Mouse (Mus musculus) frontal cortex, postnatal 36 days (tissue): ENCODE measurements around the gene Bcl11b.

Source experiments
- DNase-seq, 2 experiments: peaks; one replicate each; pipeline ENCODE4 v3.0.0; 2022; ENCODE audit warnings: low spot score in 2 of 2

Bcl11b gene

DNA sequence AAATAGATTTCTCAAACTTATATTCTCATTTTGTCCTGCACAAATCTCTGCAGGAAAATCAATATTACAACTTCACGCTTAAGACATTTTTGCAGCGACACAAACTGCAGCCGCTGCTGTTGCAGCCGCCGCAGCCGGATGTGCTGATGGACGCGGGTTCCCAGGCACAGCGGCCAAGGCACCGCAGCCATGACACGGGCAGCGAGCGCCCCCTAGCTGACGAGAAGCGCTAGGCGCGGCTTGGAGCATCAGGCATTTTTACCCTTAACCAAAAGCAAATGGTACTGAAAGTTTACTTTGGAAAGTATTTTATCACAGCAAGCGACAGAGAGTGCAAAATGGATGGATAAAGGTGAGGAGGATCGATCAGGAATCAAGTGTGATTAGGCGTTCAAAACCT is 4.7 kb downstream of the Bcl11b start:
- DNase-seq: peak; percentile 86 to 92

DNA sequence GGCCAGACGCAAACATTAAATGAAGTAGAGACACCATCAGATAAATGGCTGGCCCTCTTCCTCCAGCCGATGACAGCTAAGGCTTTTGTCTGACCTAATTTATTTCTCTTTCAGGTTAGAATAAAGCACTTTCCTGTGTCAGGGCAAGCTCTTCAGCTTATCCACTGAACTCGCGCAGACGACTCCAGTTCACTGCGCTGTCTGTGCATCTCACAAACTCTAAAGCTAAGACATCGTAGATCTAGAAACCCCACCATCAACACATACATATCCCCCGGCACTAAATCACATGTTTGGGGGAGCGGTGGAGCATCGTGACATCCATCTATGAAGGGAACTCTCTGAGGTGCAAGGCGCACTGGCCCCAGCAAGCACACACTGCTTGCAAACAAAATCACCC is 5.5 kb downstream of the Bcl11b start:
- peak in 1 of 2 experiments; percentile 17 for DNase-seq

GRCm38 (mm10) chr12:107997241-107997640 is 6.2 kb downstream of the Bcl11b start:
- DNase-seq: no peak

DNA sequence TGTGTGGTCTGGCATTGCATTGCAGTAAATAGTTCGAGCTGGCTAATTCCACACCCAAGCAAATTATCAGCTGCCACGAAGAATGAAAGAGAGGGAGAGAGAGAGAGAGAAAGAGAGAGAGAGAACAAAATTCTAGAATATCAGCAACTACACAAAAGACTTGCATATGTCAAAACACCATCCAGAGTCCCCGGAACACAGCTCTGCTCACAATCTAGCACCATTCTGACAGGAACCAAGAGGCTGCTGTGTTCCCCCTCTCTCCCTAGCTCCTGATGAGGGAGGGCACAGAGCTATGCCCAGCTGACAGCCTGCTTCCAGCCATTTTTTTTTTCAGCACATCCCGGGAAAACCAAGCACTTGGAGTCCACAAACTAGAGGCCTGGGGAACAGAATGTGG is 6.6 kb downstream of the Bcl11b start:
- peak in 1 of 2 experiments; percentile 5 for DNase-seq

GRCm38 (mm10) chr12:107996216-107996615 is 7.2 kb downstream of the Bcl11b start:
- DNase-seq: peak in 1 of 2 experiments; percentile 6

DNA sequence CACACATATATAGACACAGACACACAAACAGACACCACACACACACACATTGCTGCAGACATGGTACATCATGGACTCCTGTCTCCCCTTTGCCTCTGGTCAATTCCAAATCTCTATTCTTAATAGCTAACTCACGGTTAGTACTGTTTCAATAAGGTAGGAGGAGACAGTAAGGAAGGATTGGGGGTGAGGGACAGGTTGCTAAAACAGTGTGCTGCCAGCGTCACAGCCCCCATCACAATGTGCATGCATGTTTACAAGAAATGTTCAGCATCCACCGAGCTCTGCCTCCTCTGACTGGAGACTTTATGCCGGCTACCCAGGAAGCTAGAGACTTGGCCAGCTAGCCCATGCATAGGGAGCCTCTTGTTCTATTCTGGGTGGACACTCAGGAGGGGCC is 9.0 kb downstream of the Bcl11b start:
- no peak for DNase-seq

DNA sequence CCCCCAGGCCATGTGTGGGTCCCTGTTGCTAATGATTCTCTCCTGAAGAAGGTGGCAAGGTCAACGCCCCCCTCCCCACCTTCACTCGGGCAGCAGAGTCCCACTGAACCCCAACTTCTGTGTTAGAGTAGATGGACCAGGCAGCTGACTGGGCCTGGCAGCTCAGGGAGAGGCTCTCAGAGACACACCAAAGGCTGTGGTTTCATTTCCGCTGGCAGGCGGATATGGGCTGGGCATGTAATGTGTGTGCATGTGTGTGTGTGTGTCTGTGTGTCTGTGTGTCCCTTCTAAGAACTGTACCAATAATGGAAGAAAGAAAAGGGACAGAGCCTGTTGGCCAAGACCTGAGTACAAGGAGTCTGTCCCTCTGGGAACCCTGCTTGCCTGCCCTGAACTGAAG is 10.4 kb downstream of the Bcl11b start:
- DNase-seq: no peak

DNA sequence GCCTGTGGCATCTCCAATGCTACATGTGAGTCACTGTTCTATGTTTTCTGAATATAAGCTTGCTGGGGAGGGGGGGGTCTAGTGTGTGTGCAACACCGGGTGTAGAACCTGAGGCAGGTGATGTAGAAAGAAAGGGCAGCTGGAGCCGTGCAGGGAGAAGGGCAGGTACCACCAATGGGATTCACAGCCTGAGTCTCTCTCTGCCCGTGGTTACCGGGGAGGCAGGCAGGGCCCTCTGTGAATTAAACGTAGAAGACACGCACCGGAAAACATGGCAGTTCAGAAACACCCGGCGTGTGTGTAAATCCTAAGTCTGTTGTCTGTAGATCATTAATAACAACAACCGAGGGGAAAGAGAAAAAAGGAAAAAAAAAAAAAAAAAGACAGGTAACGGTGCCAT is 12.2 kb downstream of the Bcl11b start:
- no peak for DNase-seq

- no peak for DNase-seq
Observed at GRCm38 (mm10) chr12:107983211-107983610, 20.2 kb downstream of the Bcl11b start.

DNA sequence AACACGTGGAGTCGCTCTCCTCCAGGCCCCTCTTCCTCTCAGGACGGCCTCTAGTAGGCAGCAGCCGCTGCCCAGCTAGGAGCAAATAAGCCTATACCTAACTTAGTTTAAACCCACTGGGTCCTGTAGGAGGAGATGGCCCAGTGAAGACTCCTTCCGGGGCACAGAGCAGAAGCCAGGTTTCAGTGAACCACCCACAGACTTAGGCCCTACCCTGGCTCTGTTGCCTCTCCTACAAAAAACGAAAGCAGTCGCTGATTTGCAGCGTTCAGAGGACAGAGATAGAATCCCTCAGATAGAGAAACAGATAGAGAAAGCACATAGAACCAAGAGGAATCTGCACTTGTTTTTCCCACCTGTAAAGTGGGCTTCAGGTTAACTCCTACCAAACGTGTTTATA is 21.1 kb downstream of the Bcl11b start:
- no peak for DNase-seq

DNA sequence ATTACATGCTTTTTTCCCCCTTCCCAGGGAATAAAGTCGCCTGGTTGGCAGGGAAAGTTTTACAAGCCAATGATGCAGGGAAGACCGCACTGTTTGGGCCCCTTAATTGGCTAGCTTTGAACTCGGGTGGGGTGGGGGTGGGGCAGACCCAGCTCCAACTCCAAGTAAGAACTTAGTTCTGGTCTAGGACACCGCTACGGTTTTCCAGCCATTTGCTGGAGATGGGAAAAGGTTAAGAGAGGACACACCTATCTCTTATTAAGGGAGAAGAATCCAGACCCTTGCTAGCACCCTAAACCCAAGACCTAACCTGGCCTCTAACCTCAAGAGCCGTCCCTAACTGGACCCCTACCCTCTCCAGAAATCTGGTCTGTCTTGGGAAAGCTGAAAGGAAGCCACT is 22.2 kb downstream of the Bcl11b start:
- no peak for DNase-seq

- DNase-seq: no peak
Observed at GRCm38 (mm10) chr12:107980261-107980961, 23.0 kb downstream of the Bcl11b start.

GRCm38 (mm10) chr12:107979710-107980260 is 23.6 kb downstream of the Bcl11b start:
- DNase-seq: no peak

- DNase-seq: no peak
Observed at GRCm38 (mm10) chr12:107978736-107979255, 24.6 kb downstream of the Bcl11b start.

DNA sequence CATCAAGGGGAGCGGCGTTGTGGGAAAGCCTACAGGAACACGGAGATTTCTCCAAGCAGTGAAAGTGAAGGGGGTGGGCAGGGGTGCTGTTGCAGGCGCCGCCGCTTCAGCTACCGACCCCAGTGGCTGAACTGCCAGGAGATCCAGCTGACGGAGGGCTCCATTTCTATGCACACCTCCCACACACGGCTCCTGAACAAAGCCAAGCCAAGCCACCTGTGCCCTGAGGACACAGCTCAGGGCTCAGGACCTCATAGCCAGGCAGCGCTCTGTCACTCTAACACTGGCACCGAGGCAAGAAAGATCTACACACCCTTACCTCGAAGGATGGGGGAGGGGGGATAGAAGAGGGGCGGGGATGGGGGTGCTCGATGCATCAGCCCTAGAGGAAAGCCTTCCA is 25.3 kb downstream of the Bcl11b start:
- no peak for DNase-seq

DNA sequence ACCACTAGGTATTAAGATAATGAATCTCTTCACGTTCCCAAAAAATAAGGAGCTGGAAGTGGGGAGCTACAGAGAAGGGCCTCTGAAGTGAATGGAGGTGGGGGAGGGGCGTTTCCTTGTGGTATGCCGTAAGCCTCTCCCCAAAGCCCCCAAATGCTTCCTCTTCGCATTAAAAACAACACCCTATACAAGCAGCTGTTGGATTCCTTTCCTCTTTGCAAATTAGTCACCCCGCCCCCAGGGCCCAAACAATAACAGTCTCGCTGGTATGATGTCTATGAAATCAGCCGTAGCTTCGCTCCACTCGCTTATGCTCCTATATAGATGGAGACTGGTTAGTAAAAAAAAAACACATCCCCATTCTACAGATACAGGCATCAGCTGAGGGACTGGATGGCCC is 25.9 kb downstream of the Bcl11b start:
- no peak for DNase-seq

DNA sequence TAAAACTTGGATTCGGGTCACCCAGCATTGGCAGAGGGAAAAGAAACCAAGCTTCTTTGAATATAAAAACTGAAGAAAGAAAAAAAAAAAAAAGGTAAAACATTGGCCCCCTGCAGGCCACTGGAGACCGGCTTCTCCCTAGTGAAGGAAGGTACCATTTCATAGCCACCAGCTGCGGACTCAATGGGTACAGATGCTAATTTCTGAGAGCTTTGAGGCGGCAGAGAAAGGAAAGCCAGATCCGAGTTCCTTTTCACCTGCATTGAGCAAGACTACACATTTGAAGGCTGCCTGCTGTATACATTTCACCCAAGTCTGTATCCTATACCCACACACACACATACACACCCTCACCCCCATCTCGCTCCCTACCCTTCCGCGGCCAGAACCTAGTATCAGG is 26.3 kb downstream of the Bcl11b start:
- DNase-seq: no peak

DNA sequence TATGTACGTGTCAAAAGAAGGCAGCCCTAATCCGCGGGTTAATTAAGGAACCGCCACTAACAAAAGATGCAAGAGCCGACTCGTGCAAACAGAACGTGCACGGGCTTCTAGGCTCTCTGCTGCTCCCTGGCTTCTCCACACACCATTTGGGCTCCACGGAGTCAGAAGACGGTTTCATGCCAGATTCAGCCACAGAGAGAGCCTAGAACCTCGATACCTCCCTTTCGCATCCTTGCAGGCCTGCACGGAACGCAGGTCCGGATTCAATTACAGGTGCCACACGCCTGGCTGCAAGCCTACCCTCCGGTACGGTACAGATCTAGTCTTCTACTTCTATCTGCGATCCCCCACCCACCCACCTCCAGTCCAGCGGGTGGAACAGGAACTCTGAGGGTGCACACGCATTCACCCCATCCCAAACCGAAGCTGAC is 26.8 kb downstream of the Bcl11b start:
- peak in 1 of 2 experiments; percentile 49 for DNase-seq

DNA sequence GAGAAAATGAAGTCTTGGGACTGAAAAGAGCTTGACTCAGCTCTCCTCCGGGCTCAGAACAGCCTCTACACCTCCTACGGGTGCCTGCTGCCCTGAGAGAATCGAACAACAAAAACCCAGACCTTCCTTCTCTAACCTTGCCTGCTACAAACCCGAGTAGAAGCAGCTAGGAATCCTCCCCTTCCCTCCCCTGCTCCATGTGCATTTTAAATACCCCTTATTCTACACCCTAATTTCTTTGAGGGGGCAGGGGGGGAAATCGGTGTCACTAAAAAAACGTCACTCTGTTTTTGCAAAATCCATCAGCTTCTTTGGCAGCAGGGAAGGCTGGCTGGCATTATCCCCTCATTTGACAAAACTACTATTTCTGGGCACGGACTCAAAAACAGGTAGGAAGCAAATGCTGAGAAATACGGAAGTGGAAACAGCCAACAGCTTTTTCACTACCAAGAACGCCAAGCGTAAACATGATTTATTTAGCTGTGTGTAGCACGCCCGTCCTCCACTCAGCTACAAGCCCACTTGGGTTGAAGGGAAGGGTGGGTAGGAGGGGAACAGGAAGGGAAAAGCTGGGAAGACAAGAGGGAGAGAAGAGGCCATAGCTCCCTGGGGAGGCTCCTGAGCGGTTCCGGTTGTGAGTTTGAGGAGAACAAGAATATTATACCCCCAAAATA is 27.4 kb downstream of the Bcl11b start:
- DNase-seq: peak; percentile 61 to 67

- no peak for DNase-seq
Observed at GRCm38 (mm10) chr12:107975479-107975896, 27.9 kb downstream of the Bcl11b start.

GRCm38 (mm10) chr12:107974504-107974903 is 28.9 kb downstream of the Bcl11b start:
- no peak for DNase-seq

GRCm38 (mm10) chr12:107973556-107974140 is 29.8 kb downstream of the Bcl11b start:
- DNase-seq: no peak
